Mouse (Mus musculus): ENCODE measurements around the gene Vps37b.

- TF ChIP-seq CTCF (IDR thresholded peaks at IDR 0.05; ENCODE audit: borderline replicate concordance, insufficient read depth, low read length): no peak
- peak; percentile 89 for TF ChIP-seq POLR2A (IDR thresholded peaks at IDR 0.05; ENCODE audit: low read depth, low read length)
Observed at GRCm38 (mm10) chr5:124032001-124032508, at the start of gene Vps37b.

All from embryonic fibroblast, embryonic 13.5 days (primary cell).